Comparison of ENCODE assay signal across 18 mouse cellular contexts in genomic region chr11:112953491-112953890, GRCm38 (mm10).
DNase-seq lines count a peak whose midpoint lies in the region; ATAC-seq and TF ChIP-seq lines count a peak whose summit lies in the region.
"Had no signal": no experiment of that assay in that cellular context is flagged by ENCODE, and none has a peak within 500 bp of the region (broad histone marks: within the 10 kb centered on the region; RNA-seq: fewer than 3 reads in every experiment).

No protein-coding gene starts in this region.

- H3K4me2 ChIP-seq in forebrain, embryonic 14.5 days (ENCODE audit: low read length) = no peak overlapping the region
- H3K4me2 ChIP-seq in lung, embryonic 14.5 days = no peak overlapping the region
- H3K4me2 ChIP-seq in limb, embryonic 13.5 days (replicated peaks) = 0 out of 2 replicates have a peak overlapping the region, but pooled peaks have one; percentile 4
- H3K4me2 ChIP-seq: heart, embryonic 15.5 days; intestine, embryonic 15.5 days; limb, embryonic 15.5 days had no signal

- H3K4me3 ChIP-seq in forebrain, embryonic 14.5 days (ENCODE audit: low read depth, low read length) = no peak overlapping the region
- no peak overlapping the region for H3K4me3 ChIP-seq in forebrain, embryonic 10.5 days
- H3K4me3 ChIP-seq in lung, embryonic 14.5 days (ENCODE audit: low read depth, low read length) = no peak overlapping the region
- no peak overlapping the region for H3K4me3 ChIP-seq in limb, embryonic 13.5 days
- H3K4me3 ChIP-seq: heart, embryonic 15.5 days; hindbrain, embryonic 10.5 days; intestine, embryonic 15.5 days; left cerebral cortex, adult 2 months; limb, embryonic 15.5 days had no signal

- whole genome bisulfite sequencing in forebrain, embryonic 14.5 days = 47% methylated on average over 4 of the region's 4 CpGs
- 84% methylated on average over 4 of the region's 4 CpGs for WGBS in forebrain, embryonic 10.5 days
- WGBS in lung, embryonic 14.5 days = 34% methylated on average over 4 of the region's 4 CpGs
- WGBS in limb, embryonic 13.5 days = 15% methylated on average over 4 of the region's 4 CpGs

- no peak overlapping the region for H3K9ac ChIP-seq in forebrain, embryonic 14.5 days (ENCODE audit: low read length)
- H3K9ac ChIP-seq in lung, embryonic 14.5 days = no peak overlapping the region
- H3K9ac ChIP-seq in limb, embryonic 13.5 days = no peak overlapping the region
- H3K9ac ChIP-seq: heart, embryonic 15.5 days; intestine, embryonic 15.5 days; limb, embryonic 15.5 days; liver, postnatal 0 days had no signal

- H3K27ac ChIP-seq in forebrain, embryonic 14.5 days (ENCODE audit: low read depth, low read length) = no peak overlapping the region
- H3K27ac ChIP-seq in forebrain, embryonic 10.5 days = no peak overlapping the region
- no peak overlapping the region for H3K27ac ChIP-seq in lung, embryonic 14.5 days (ENCODE audit: low read depth)
- H3K27ac ChIP-seq in limb, embryonic 13.5 days = peak overlapping the region; percentile 28; the same call in 1 of the 2 replicates
- H3K27ac ChIP-seq: heart, embryonic 15.5 days; hindbrain, embryonic 10.5 days; intestine, embryonic 15.5 days; kidney, postnatal 0 days; left cerebral cortex, adult 2 months; limb, embryonic 15.5 days had no signal

- no peaks in the 10 kb centered on the region for H3K9me3 ChIP-seq in forebrain, embryonic 14.5 days (replicated peaks; ENCODE audit: control insufficient read depth, low read length)
- no peaks in the 10 kb centered on the region for H3K9me3 ChIP-seq in forebrain, embryonic 10.5 days
- H3K9me3 ChIP-seq in lung, embryonic 14.5 days (ENCODE audit: low read depth, low read length) = no peaks in the 10 kb centered on the region
- H3K9me3 ChIP-seq in limb, embryonic 13.5 days = no peaks in the 10 kb centered on the region
- H3K9me3 ChIP-seq: heart, embryonic 15.5 days; hindbrain, embryonic 10.5 days; intestine, embryonic 15.5 days; limb, embryonic 15.5 days had no signal

- DNase-seq in forebrain, embryonic 14.5 days (ENCODE audit: low spot score) = peak; percentile 57
- DNase-seq in forebrain, embryonic 10.5 days (ENCODE audit: extremely low spot score, low spot score) = no peak
- DNase-seq in lung, embryonic 14.5 days = peak; percentile 34
- no peak for DNase-seq in lung, postnatal 36 days
- DNase-seq in adipocyte (ENCODE audit: low spot score) = peak; percentile 8
- no peak for DNase-seq in urinary bladder, postnatal 10 days (ENCODE audit: low spot score)
- DNase-seq: cerebellum, postnatal 36 days; gastrocnemius, postnatal 10 days; heart, adult 18-20 months; liver, postnatal 0 days; thymus, adult 18-20 months had no signal

- TF ChIP-seq CTCF in lung, embryonic 14.5 days (IDR thresholded peaks at IDR 0.05; ENCODE audit: low read depth) = no peak

- ATAC-seq in forebrain, embryonic 14.5 days = no peak
- ATAC-seq in lung, embryonic 14.5 days (ENCODE audit: insufficient read depth) = no peak
- 0 out of 2 replicates have a peak, but pooled peaks have one; percentile 15 for ATAC-seq in limb, embryonic 13.5 days (ENCODE audit: low FRiP score, low read depth)
- ATAC-seq: intestine, embryonic 15.5 days; liver, postnatal 0 days had no signal

- H3K4me1 ChIP-seq in forebrain, embryonic 14.5 days (ENCODE audit: control insufficient read depth, insufficient read depth, low read length) = peaks cover 20% of the 10 kb centered on the region
- peaks cover 38% of the 10 kb centered on the region for H3K4me1 ChIP-seq in forebrain, embryonic 10.5 days
- H3K4me1 ChIP-seq in lung, embryonic 14.5 days (ENCODE audit: insufficient read depth) = no peaks in the 10 kb centered on the region; the same call in 1 of the 2 replicates
- H3K4me1 ChIP-seq in limb, embryonic 13.5 days = peaks cover 30% of the 10 kb centered on the region
- H3K4me1 ChIP-seq: heart, embryonic 15.5 days; intestine, embryonic 15.5 days had no signal

- H3K27me3 ChIP-seq in forebrain, embryonic 14.5 days (replicated peaks; ENCODE audit: control insufficient read depth, insufficient read depth, low read length) = no peaks in the 10 kb centered on the region
- H3K27me3 ChIP-seq in forebrain, embryonic 10.5 days (ENCODE audit: poor library complexity, severe bottlenecking) = peaks cover 10% of the 10 kb centered on the region
- H3K27me3 ChIP-seq in lung, embryonic 14.5 days (ENCODE audit: insufficient read depth, low read length) = no peaks in the 10 kb centered on the region
- H3K27me3 ChIP-seq in limb, embryonic 13.5 days = peaks cover 2% of the 10 kb centered on the region; the same call in 1 of the 2 replicates
- H3K27me3 ChIP-seq: intestine, embryonic 15.5 days had no signal

- H3K36me3 ChIP-seq in forebrain, embryonic 14.5 days (ENCODE audit: control insufficient read depth, insufficient read depth, low read length) = no peaks in the 10 kb centered on the region
- H3K36me3 ChIP-seq in forebrain, embryonic 10.5 days (replicated peaks) = no peaks in the 10 kb centered on the region
- H3K36me3 ChIP-seq in lung, embryonic 14.5 days (ENCODE audit: insufficient read depth) = no peaks in the 10 kb centered on the region
- no peaks in the 10 kb centered on the region for H3K36me3 ChIP-seq in limb, embryonic 13.5 days
- H3K36me3 ChIP-seq: heart, embryonic 15.5 days; hindbrain, embryonic 10.5 days; intestine, embryonic 15.5 days; limb, embryonic 15.5 days had no signal

Comparison
In these comparisons a context has a peak if more than half of its experiments do, and no peak if none do; other contexts are left out.
1. DNase-seq: peak in forebrain, embryonic 14.5 days (single experiment), lung, embryonic 14.5 days (single experiment) and adipocyte (single experiment); none in forebrain, embryonic 10.5 days (single experiment), lung, postnatal 36 days (single experiment) and urinary bladder, postnatal 10 days (single experiment).